In genomic region chr10:118564528-118565268, GRCm38 (mm10) we compare ENCODE assay signal across 15 mouse cellular contexts.
A peak's percentile ranks its signal among the peaks of the same experiment; 100 is the strongest.
DNase-seq lines count a peak whose midpoint lies in the region; ATAC-seq and TF ChIP-seq lines count a peak whose summit lies in the region.
"Had no signal": no experiment of that assay in that cellular context is flagged by ENCODE, and none has a peak within 500 bp of the region (broad histone marks: within the 10 kb centered on the region; RNA-seq: fewer than 3 reads in every experiment).

No protein-coding gene starts in this region.

- no peaks in the 10 kb centered on the region for H3K79me2 ChIP-seq in heart, adult 2 months (replicated peaks; ENCODE audit: control insufficient read depth, insufficient read depth, low read length)

- 73% methylated on average over 16 of the region's 16 CpGs for WGBS in heart, adult 2 months
- WGBS in limb, embryonic 15.5 days: 36% methylated on average over 16 of the region's 16 CpGs

- H3K36me3 ChIP-seq in heart, adult 2 months (ENCODE audit: control insufficient read depth, insufficient read depth, low read length): no peaks in the 10 kb centered on the region
- no peaks in the 10 kb centered on the region for H3K36me3 ChIP-seq in limb, embryonic 15.5 days
- H3K36me3 ChIP-seq: hindbrain, embryonic 15.5 days; liver, embryonic 13.5 days; neural tube, embryonic 13.5 days had no signal

- no peaks in the 10 kb centered on the region for H3K9me3 ChIP-seq in limb, embryonic 15.5 days
- H3K9me3 ChIP-seq: hindbrain, embryonic 15.5 days; liver, embryonic 13.5 days; megakaryocyte, embryonic 14.5 days; neural tube, embryonic 13.5 days had no signal

- peak; percentile 45; the same call in 1 of the 2 replicates for ATAC-seq in common myeloid progenitor, adult 5-6 weeks (replicated peaks; ENCODE audit: low read depth, poor library complexity, severe bottlenecking)
- peak; percentile 46 to 51; a peak in 3 of 4 replicates for ATAC-seq in hematopoietic stem cell, adult 5-6 weeks (replicated peaks in 1 of 2; ENCODE audit: insufficient read depth in 1 of 2, low FRiP score in 2 of 2, low TSS enrichment in 1 of 2, low read depth in 1 of 2, poor library complexity in 2 of 2, severe bottlenecking in 2 of 2)
- no peak for ATAC-seq in limb, embryonic 15.5 days (ENCODE audit: insufficient number of reproducible peaks, low FRiP score, low TSS enrichment, low read depth)

- no peak overlapping the region for H3K9ac ChIP-seq in heart, adult 2 months (ENCODE audit: low read depth, low read length)
- no peak overlapping the region for H3K9ac ChIP-seq in limb, embryonic 15.5 days
- H3K9ac ChIP-seq: hindbrain, embryonic 15.5 days; liver, embryonic 13.5 days; neural tube, embryonic 13.5 days had no signal

- intact Hi-C loops in heart, adult 2 months (cut with DNase I): no loop called here

- no peaks in the 10 kb centered on the region for H3K4me1 ChIP-seq in heart, adult 2 months (ENCODE audit: control insufficient read depth, insufficient read depth, low read length)
- H3K4me1 ChIP-seq in limb, embryonic 15.5 days: peaks cover 11% of the 10 kb centered on the region
- H3K4me1 ChIP-seq: liver, embryonic 13.5 days; megakaryocyte, embryonic 14.5 days; neural tube, embryonic 13.5 days had no signal

- no peak for TF ChIP-seq EP300 in heart, adult 2 months (IDR thresholded peaks at IDR 0.05; ENCODE audit: insufficient read depth, low read depth, low read length)

- no peak overlapping the region for H3K27ac ChIP-seq in heart, adult 2 months
- no peak overlapping the region for H3K27ac ChIP-seq in limb, embryonic 15.5 days
- H3K27ac ChIP-seq: hindbrain, embryonic 15.5 days; liver, embryonic 13.5 days; neural tube, embryonic 13.5 days had no signal

- no peak for TF ChIP-seq POLR2A in heart, adult 2 months (IDR thresholded peaks at IDR 0.05; ENCODE audit: insufficient read depth, low read depth, low read length)

- H3K4me3 ChIP-seq in heart, adult 2 months: no peak overlapping the region
- no peak overlapping the region; the same call in 1 of the 2 replicates for H3K4me3 ChIP-seq in limb, embryonic 15.5 days
- H3K4me3 ChIP-seq: hindbrain, embryonic 15.5 days; liver, embryonic 13.5 days; megakaryocyte, embryonic 14.5 days; neural tube, embryonic 13.5 days had no signal

- peak overlapping the region; percentile 31; the same call in 1 of the 2 replicates for H3K4me2 ChIP-seq in limb, embryonic 15.5 days
- H3K4me2 ChIP-seq: hindbrain, embryonic 15.5 days; liver, embryonic 13.5 days; neural tube, embryonic 13.5 days had no signal

- no peak for TF ChIP-seq CTCF in heart, adult 2 months (IDR thresholded peaks at IDR 0.05)

- H3K27me3 ChIP-seq in heart, adult 2 months (ENCODE audit: control insufficient read depth, insufficient read depth, low read length): no peaks in the 10 kb centered on the region
- no peaks in the 10 kb centered on the region for H3K27me3 ChIP-seq in limb, embryonic 15.5 days
- H3K27me3 ChIP-seq: hindbrain, embryonic 15.5 days; liver, embryonic 13.5 days; neural tube, embryonic 13.5 days had no signal

- peak; percentile 75 for DNase-seq in heart, adult 11 months
- no peak for DNase-seq in heart, adult 2 months
- DNase-seq in B cell, adult 2 months: no peak
- DNase-seq in embryo, embryonic 9.5 days (ENCODE audit: extremely low spot score): no peak
- no peak for DNase-seq in frontal cortex, postnatal 36 days (ENCODE audit: low spot score in 2 of 2)
- DNase-seq: adrenal gland, postnatal 14 days; kidney, postnatal 25 days; liver, embryonic 13.5 days; thymus, postnatal 36 days had no signal
